Mouse (Mus musculus) megakaryocyte, embryonic 14.5 days (primary cell): Measurements from ENCODE around the gene Rab25.

Source experiments
- FLI1 ChIP-seq: IDR thresholded peaks from 2 replicates; pipeline ENCODE4 v1.6.1; 2012; ENCODE audit warnings: low read length, inconsistent platforms, mixed read lengths
- GATA1 ChIP-seq: IDR thresholded peaks from 3 replicates; pipeline ENCODE4 v1.6.1; 2012; ENCODE audit warnings: mixed read lengths, low read length, inconsistent platforms, borderline replicate concordance

DNA sequence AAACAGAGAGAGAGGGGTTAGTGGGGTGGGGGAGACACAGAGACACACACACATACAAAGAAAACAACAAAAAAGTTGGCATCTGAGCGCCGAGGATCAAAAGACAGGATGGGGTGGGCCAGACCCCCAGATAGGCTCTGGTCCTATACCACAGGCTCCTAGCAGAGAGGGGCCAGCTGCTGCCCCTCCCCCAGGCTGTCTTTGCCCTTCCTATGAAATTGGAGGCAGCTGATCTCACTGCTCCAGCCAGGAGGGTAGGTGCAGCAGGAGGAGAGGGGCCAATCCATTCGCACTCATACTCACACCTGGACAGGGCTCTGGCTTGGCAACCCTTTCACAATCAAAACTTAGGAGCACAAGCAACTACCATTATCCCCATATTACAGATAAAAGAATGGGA, 38.9 kb downstream of the Rab25 start:
- TF ChIP-seq GATA1 (no peak), FLI1 (no peak)
